Mouse (Mus musculus): ENCODE measurements around the gene Uncx. TPM values are rescaled to one million over a fixed set of nuclear protein-coding genes. Genes with fewer than 3 reads are reported as not detected.

Gene Uncx
- polyA plus RNA-seq, 1 experiment from 2014 or later = not detected

- H3K9ac ChIP-seq (replicated peaks) = no peak overlapping the region
- ATAC-seq (no peak), DNase-seq (no peak)
- H3K4me3 ChIP-seq (ENCODE audit: low read depth, low read length) = no peak overlapping the region
- peaks cover 95% of the 10 kb centered on the region for H3K27me3 ChIP-seq (ENCODE audit: insufficient read depth, low read length)
- TF ChIP-seq EP300 (IDR thresholded peaks at IDR 0.05; ENCODE audit: low read depth) (no peak), CTCF (IDR thresholded peaks at IDR 0.05; ENCODE audit: low read depth) (no peak)
- H3K4me2 ChIP-seq (ENCODE audit: low read depth, low read length) = no peak overlapping the region
- 2% methylated on average over 15 of the region's 16 CpGs for WGBS (ENCODE audit: insufficient replicate concordance)
- no peak overlapping the region for H3K27ac ChIP-seq (ENCODE audit: low read depth)
- no peaks in the 10 kb centered on the region for H3K9me3 ChIP-seq (ENCODE audit: low read length)
- no peaks in the 10 kb centered on the region for H3K36me3 ChIP-seq (replicated peaks; ENCODE audit: insufficient read depth, low read length)
- H3K4me1 ChIP-seq (ENCODE audit: insufficient read depth) = no peaks in the 10 kb centered on the region
Measured at GRCm38 (mm10) chr5:139558468-139558804, 15.1 kb downstream of the Uncx start.

- no peaks in the 10 kb centered on the region for H3K9me3 ChIP-seq (ENCODE audit: low read length)
- DNase-seq (no peak), ATAC-seq (no peak)
- WGBS (ENCODE audit: insufficient replicate concordance) = 5% methylated on average over 12 of the region's 12 CpGs
- no peaks in the 10 kb centered on the region for H3K4me1 ChIP-seq (ENCODE audit: insufficient read depth)
- no peak for TF ChIP-seq EP300 (IDR thresholded peaks at IDR 0.05; ENCODE audit: low read depth)
- TF ChIP-seq CTCF (IDR thresholded peaks at IDR 0.05; ENCODE audit: low read depth) = no peak
- H3K9ac ChIP-seq (replicated peaks) = no peak overlapping the region
- peaks cover 93% of the 10 kb centered on the region for H3K27me3 ChIP-seq (ENCODE audit: insufficient read depth, low read length)
- no peak overlapping the region for H3K4me3 ChIP-seq (ENCODE audit: low read depth, low read length)
- H3K27ac ChIP-seq (ENCODE audit: low read depth) = no peak overlapping the region
- H3K4me2 ChIP-seq (ENCODE audit: low read depth, low read length) = no peak overlapping the region
- no peaks in the 10 kb centered on the region for H3K36me3 ChIP-seq (replicated peaks; ENCODE audit: insufficient read depth, low read length)
Measured at GRCm38 (mm10) chr5:139558917-139559660, 15.8 kb downstream of the Uncx start.

GRCm38 (mm10) chr5:139559782-139560181 is 16.5 kb downstream of the Uncx start:
- no peak overlapping the region for H3K9ac ChIP-seq (replicated peaks)

GRCm38 (mm10) chr5:139561363-139562001 is 18.2 kb downstream of the Uncx start:
- Histone ChIP-seq H3K9ac (replicated peaks) (no peak overlapping the region), H3K4me1 (ENCODE audit: insufficient read depth) (no peaks in the 10 kb centered on the region), H3K4me2 (ENCODE audit: low read depth, low read length) (no peak overlapping the region), H3K27me3 (ENCODE audit: insufficient read depth, low read length) (peaks cover 81% of the 10 kb centered on the region), H3K4me3 (ENCODE audit: low read depth, low read length) (no peak overlapping the region), H3K27ac (ENCODE audit: low read depth) (no peak overlapping the region), H3K9me3 (ENCODE audit: low read length) (no peaks in the 10 kb centered on the region), H3K36me3 (replicated peaks; ENCODE audit: insufficient read depth, low read length) (no peaks in the 10 kb centered on the region)
- DNase-seq (no peak), ATAC-seq (no peak)
- 53% methylated on average over 4 of the region's 4 CpGs for WGBS (ENCODE audit: insufficient replicate concordance)
- no peak for TF ChIP-seq EP300 (IDR thresholded peaks at IDR 0.05; ENCODE audit: low read depth)
- no peak for TF ChIP-seq CTCF (IDR thresholded peaks at IDR 0.05; ENCODE audit: low read depth)

More at GRCm38 (mm10) chr5:139559782-139560181, 16.5 kb downstream of the Uncx start:
- Histone ChIP-seq H3K9me3 (ENCODE audit: low read length) (no peaks in the 10 kb centered on the region), H3K4me1 (ENCODE audit: insufficient read depth) (no peaks in the 10 kb centered on the region), H3K4me2 (ENCODE audit: low read depth, low read length) (no peak overlapping the region), H3K36me3 (replicated peaks; ENCODE audit: insufficient read depth, low read length) (no peaks in the 10 kb centered on the region), H3K27me3 (ENCODE audit: insufficient read depth, low read length) (peaks cover 89% of the 10 kb centered on the region), H3K27ac (ENCODE audit: low read depth) (no peak overlapping the region), H3K4me3 (ENCODE audit: low read depth, low read length) (no peak overlapping the region)
- no peak for ATAC-seq
- no peak for DNase-seq
- 33% methylated on average over 7 of the region's 7 CpGs for WGBS (ENCODE audit: insufficient replicate concordance)
- TF ChIP-seq CTCF (IDR thresholded peaks at IDR 0.05; ENCODE audit: low read depth) (no peak), EP300 (IDR thresholded peaks at IDR 0.05; ENCODE audit: low read depth) (no peak)

GRCm38 (mm10) chr5:139564663-139565062 is 21.4 kb downstream of the Uncx start:
- Histone ChIP-seq H3K4me1 (ENCODE audit: insufficient read depth) (no peaks in the 10 kb centered on the region), H3K27me3 (ENCODE audit: insufficient read depth, low read length) (peaks cover 54% of the 10 kb centered on the region), H3K9me3 (ENCODE audit: low read length) (no peaks in the 10 kb centered on the region), H3K9ac (replicated peaks) (no peak overlapping the region), H3K4me2 (ENCODE audit: low read depth, low read length) (no peak overlapping the region), H3K4me3 (ENCODE audit: low read depth, low read length) (no peak overlapping the region), H3K27ac (ENCODE audit: low read depth) (no peak overlapping the region), H3K36me3 (replicated peaks; ENCODE audit: insufficient read depth, low read length) (no peaks in the 10 kb centered on the region)
- ATAC-seq = no peak
- 31% methylated on average over 2 of the region's 2 CpGs for WGBS (ENCODE audit: insufficient replicate concordance)
- no peak for DNase-seq
- TF ChIP-seq CTCF (IDR thresholded peaks at IDR 0.05; ENCODE audit: low read depth) (no peak), EP300 (IDR thresholded peaks at IDR 0.05; ENCODE audit: low read depth) (no peak)

GRCm38 (mm10) chr5:139565462-139565861 is 22.2 kb downstream of the Uncx start:
- 43% methylated on average over 4 of the region's 4 CpGs for WGBS (ENCODE audit: insufficient replicate concordance)
- no peaks in the 10 kb centered on the region for H3K4me1 ChIP-seq (ENCODE audit: insufficient read depth)
- H3K9ac ChIP-seq (replicated peaks) = no peak overlapping the region
- TF ChIP-seq CTCF (IDR thresholded peaks at IDR 0.05; ENCODE audit: low read depth) (no peak), EP300 (IDR thresholded peaks at IDR 0.05; ENCODE audit: low read depth) (no peak)
- no peak overlapping the region for H3K27ac ChIP-seq (ENCODE audit: low read depth)
- H3K36me3 ChIP-seq (replicated peaks; ENCODE audit: insufficient read depth, low read length) = no peaks in the 10 kb centered on the region
- no peak overlapping the region for H3K4me2 ChIP-seq (ENCODE audit: low read depth, low read length)
- ATAC-seq (no peak), DNase-seq (no peak)
- peaks cover 46% of the 10 kb centered on the region for H3K27me3 ChIP-seq (ENCODE audit: insufficient read depth, low read length)
- no peak overlapping the region for H3K4me3 ChIP-seq (ENCODE audit: low read depth, low read length)
- no peaks in the 10 kb centered on the region for H3K9me3 ChIP-seq (ENCODE audit: low read length)

All from liver, postnatal 0 days (tissue).